Mouse (Mus musculus) erythroblast, adult 5-6 weeks (primary cell): Measurements from ENCODE around the gene Ssxb5. TPM values are rescaled to one million over a fixed set of nuclear protein-coding genes. Genes with fewer than 3 reads are reported as not detected.
"Not testable (repeated sequence)": the region's sequence is repeated elsewhere in the genome, so short reads cannot be mapped to it uniquely, and the experiment has no call there.

ENCODE experiments used
- ATAC-seq: replicated peaks from 2 replicates; pipeline ENCODE4 v1.8.0; 2016; ENCODE audit warnings: moderate number of reproducible peaks, mild to moderate bottlenecking, moderate TSS enrichment, inconsistent platforms; ENCODE audit not compliant: poor library complexity, low FRiP score, severe bottlenecking
- total RNA-seq, 2 experiments: library from RNA; stranded (forward) in 1 of 2; stranded (reverse) in 1 of 2; fragments of 150-400 nt in 1 of 2; fragments of 200-764, 138-1000 nt in 1 of 2; gene quantifications; 2 replicates each; pipeline versions ENCODE4 v1.2.3 to v1.2.4; 2015 to 2017; ENCODE audit warnings: low replicate concordance in 2 of 2

Ssxb5 gene
- total RNA-seq (2015; ENCODE audit: low replicate concordance), result not detected in 2 replicates
- total RNA-seq (2017; ENCODE audit: low replicate concordance), result not detected in 2 replicates

DNA sequence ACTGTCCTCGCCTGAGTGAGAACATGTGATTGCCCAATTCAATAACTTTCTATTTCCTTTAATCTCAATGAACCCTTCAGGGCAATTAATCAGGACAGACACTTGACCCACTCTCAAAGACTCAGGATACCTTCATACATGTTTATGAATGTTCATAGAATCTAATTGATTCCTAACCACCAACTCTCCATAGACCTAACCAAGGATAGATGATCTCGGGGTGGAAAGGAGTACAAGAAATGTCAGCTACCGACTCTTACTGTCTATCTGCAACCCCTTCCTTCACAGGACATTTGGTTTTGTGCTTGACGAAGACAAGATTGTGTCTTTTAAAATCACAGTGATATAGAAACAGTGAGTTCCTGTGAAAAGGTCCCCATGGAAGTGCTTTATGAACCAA, at the start of gene Ssxb5:
Gene Ssxb5 (plus strand): TSS at position 301 of the 400 bp plus-strand sequence.
- ATAC-seq, result not testable (repeated sequence)

DNA sequence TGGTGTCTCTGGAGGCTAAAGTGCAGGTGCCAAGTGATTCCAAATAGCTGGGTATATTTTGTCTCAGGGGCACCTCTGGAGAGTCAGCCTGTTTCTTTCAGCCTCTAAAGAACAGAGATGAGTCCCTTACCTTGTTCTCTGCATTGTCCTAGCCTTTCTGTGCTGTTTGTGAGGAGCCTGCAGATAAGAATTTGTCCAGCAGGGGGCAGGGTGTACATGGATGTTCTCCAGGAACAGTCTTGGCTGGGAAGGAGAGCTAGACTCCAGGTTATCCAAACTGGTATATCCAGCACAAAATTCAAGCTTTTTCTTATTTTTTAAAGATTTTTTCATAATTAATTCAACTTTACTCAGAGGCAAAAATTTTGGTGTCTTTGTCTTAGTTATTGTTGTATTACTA, 28.6 kb downstream of the Ssxb5 start:
- no peak for ATAC-seq

DNA sequence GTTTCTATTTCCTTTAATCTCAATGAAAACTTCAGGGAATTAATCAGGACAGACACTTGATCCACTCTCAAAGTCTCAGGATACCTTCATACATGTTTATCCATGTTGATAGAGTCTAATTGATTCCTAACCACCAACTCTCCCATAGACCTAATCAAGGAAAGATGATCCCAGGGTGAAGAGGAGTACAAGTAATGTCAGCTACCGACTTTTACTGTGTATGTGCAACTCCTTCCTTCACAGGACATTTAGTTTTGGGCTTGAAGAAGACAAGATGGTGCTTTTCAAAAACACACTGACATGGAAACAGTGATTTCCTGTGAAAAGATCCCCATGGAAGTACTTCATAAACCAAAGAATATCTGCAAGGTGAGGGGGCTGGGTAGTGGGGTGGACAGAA, 40.2 kb downstream of the Ssxb5 start, which contains the start of gene Gm6592:
Gene Gm6592 (plus strand): TSS at position 301 of the 400 bp plus-strand sequence.
- no peak for ATAC-seq

DNA sequence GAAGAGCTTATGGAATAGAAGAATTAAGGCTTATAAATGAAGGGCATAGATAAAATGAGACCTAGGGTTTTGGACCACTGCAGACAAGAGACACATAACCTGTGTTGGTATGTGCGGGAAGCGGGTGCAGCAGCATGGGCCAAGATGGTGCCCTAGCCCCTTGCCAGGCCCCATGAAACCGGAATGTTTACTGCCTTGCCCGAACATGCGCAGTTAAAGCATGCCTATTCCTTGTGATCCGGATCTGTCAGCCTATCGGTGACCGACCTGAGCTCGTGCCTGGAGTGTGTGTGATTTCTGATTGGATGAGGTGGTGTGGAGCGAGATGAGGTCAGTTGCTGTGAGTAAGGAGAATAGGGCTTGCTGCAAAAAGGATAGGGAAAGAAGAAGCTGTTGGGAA, 49.0 kb downstream of the Ssxb5 start:
- ATAC-seq, result no peak

Other genes starting within 250 kb of the Ssxb5 start
- not detected in 2 replicates for gene Ssxb3, start 211.9 kb upstream of the Ssxb5 start, total RNA-seq (2015; ENCODE audit: low replicate concordance)
- gene Ssxb3, start 211.9 kb upstream of the Ssxb5 start, total RNA-seq (2017; ENCODE audit: low replicate concordance), result not detected in 2 replicates
- not detected in 2 replicates for gene Ssxb8, start 112.8 kb upstream of the Ssxb5 start, total RNA-seq (2015; ENCODE audit: low replicate concordance)
- gene Ssxb8, start 112.8 kb upstream of the Ssxb5 start, total RNA-seq (2017; ENCODE audit: low replicate concordance), result not detected in 2 replicates
- gene Ssx9, start 55.3 kb upstream of the Ssxb5 start, total RNA-seq (2015; ENCODE audit: low replicate concordance), result not detected in 2 replicates
- gene Ssx9, start 55.3 kb upstream of the Ssxb5 start, total RNA-seq (2017; ENCODE audit: low replicate concordance), result not detected in 2 replicates
- gene Gm6592, start 40.3 kb downstream of the Ssxb5 start, total RNA-seq (2015; ENCODE audit: low replicate concordance), result not detected in 2 replicates
- not detected in 2 replicates for gene Gm6592, start 40.3 kb downstream of the Ssxb5 start, total RNA-seq (2017; ENCODE audit: low replicate concordance)
- not detected in 2 replicates for gene Gm5751, start 70.6 kb downstream of the Ssxb5 start, total RNA-seq (2015; ENCODE audit: low replicate concordance)
- not detected in 2 replicates for gene Gm5751, start 70.6 kb downstream of the Ssxb5 start, total RNA-seq (2017; ENCODE audit: low replicate concordance)
- gene B630019K06Rik, start 88.7 kb downstream of the Ssxb5 start, total RNA-seq (2015; ENCODE audit: low replicate concordance), result not detected in 2 replicates
- gene B630019K06Rik, start 88.7 kb downstream of the Ssxb5 start, total RNA-seq (2017; ENCODE audit: low replicate concordance), result not detected in 2 replicates
- gene Fthl17b, start 159.3 kb downstream of the Ssxb5 start, total RNA-seq (2015; ENCODE audit: low replicate concordance), result not detected in 2 replicates
- gene Fthl17b, start 159.3 kb downstream of the Ssxb5 start, total RNA-seq (2017; ENCODE audit: low replicate concordance), result not detected in 2 replicates
- gene Fthl17c, start 172.9 kb downstream of the Ssxb5 start, total RNA-seq (2015; ENCODE audit: low replicate concordance), result not detected in 2 replicates
- gene Fthl17c, start 172.9 kb downstream of the Ssxb5 start, total RNA-seq (2017; ENCODE audit: low replicate concordance), result not detected in 2 replicates
- gene Fthl17d, start 183.1 kb downstream of the Ssxb5 start, total RNA-seq (2015; ENCODE audit: low replicate concordance), result not detected in 2 replicates
- gene Fthl17d, start 183.1 kb downstream of the Ssxb5 start, total RNA-seq (2017; ENCODE audit: low replicate concordance), result not detected in 2 replicates
- gene Fthl17e, start 229.8 kb downstream of the Ssxb5 start, total RNA-seq (2015; ENCODE audit: low replicate concordance), result not detected in 2 replicates
- not detected in 2 replicates for gene Fthl17e, start 229.8 kb downstream of the Ssxb5 start, total RNA-seq (2017; ENCODE audit: low replicate concordance)